Mouse (Mus musculus) lung, postnatal 25 days (tissue): ENCODE measurements around the gene Nos1ap.

Source experiments
- DNase-seq: peaks from one replicate; pipeline ENCODE4 v3.0.0; 2022; ENCODE audit warnings: low spot score

Nos1ap gene

DNA sequence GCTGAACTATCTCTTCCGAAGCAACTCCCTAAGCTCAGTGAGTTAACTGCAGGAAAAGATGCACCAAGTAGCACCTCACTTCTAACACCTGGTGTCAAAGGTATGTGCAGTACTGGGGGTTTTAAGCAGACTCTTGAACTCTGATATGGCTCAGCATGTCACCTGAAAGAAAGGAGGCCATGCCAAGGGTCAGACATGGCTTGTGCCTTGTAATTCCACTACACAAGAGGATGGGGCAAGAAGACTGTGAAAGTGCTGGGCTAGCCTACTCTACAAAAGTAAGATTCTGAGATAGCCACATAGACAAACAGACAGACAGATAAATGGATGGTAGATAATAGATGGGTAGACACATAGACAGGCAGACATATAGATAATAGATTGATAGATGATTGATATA lies 87.7 kb downstream of the Nos1ap start:
- DNase-seq, result no peak

GRCm38 (mm10) chr1:170501556-170501955 lies 88.1 kb downstream of the Nos1ap start:
- DNase-seq, result no peak

- DNase-seq, result no peak
These were observed 89.8 kb downstream of the Nos1ap start for GRCm38 (mm10) chr1:170499891-170500290.

GRCm38 (mm10) chr1:170499466-170499865 lies 90.2 kb downstream of the Nos1ap start:
- no peak for DNase-seq

DNA sequence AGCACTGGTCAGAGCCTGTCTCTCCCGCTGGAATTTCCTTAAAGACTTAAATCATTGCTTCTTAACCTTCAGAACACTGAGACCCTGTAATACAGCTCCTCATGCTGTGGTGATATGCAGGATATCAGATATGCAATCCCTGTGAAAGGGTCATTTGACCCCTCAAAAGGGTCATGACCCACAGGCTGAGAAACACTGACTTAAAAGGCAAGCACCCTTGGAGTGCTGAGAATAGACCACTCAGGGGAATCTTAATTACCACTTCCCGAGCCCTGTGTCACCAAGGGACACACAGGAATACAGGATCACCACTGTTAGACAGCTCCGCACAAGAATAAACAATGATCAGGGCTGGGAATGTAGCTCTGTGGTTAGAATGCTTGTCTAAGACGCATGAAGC lies 91.0 kb downstream of the Nos1ap start:
- DNase-seq, result no peak

DNA sequence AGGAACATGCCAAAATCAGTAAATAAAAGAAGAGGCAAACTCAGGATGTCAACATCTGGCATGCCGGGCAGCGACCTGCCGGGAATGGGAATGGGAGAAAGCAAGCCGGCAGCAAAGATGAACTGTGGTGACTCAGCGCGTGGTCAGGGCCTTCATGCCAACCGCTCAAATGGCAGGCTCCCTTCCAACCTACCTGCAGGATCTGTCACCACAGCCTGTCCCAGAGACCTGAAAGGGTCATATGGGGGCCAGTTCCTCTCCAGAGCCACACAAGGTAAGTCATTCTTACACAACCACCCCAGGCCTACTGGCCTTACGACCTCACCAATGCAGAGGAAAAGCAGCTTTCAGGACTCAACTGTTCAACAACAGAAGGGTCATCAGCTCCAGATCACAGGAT lies 93.4 kb downstream of the Nos1ap start:
- DNase-seq, result no peak

GRCm38 (mm10) chr1:170495538-170496183 lies 94.0 kb downstream of the Nos1ap start:
- DNase-seq, result no peak

DNA sequence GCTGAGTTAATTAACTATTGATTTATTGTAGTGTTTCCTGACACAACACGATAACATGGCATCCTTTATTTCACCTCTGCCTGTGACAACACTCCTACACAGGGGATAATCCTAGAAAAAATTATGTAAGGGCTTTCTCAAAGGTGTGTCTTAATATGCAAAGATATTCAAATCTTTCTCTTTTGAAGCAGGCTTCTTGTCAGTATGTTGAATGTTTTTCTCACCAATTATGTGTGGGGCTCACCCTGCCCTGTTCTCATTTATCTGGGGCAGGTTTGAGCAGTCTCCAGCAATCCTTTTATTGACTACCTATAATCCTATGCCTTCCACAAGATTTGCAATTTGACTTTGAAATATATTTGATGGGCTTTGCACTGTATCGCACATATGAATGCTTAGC lies 97.1 kb downstream of the Nos1ap start:
- no peak for DNase-seq

DNA sequence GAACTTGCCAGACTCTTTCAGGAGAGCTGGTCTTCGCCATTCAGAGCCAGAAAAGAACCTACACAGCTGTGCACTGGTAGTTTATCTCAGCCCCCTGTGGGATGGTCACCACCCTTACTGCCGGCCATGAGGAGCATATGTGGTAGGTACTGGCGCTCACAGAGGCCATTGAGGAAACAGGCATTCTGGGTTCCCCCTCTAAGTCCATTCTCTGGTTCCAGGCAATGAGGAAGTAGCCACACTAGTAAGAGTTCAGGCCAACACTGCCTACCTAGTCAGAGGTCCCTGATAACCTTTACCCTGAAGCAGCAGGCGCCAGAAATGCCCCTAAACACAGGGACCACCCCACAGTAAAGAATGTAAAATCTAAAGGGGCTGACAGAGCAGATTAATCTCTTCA lies 97.6 kb downstream of the Nos1ap start:
- no peak for DNase-seq

- no peak for DNase-seq
These were observed 99.7 kb downstream of the Nos1ap start for GRCm38 (mm10) chr1:170489936-170490335.

DNA sequence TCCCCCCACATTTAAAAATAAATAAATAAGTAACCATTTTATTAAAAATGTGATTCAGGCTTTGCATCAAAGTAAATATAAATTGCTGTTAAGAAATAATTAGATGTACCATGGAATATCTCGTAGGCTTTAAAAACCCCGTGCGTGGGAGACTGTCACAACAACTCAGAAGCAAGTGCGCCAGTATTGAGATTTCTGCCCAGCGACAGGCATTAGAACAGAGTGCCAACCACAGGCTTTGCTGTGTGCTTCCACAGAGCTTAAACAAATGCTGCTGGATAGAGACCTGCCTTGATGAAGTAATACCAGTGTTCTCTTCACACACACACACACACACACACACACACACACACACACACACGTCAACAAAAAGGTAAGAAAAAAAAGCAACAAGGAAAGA lies 100.2 kb downstream of the Nos1ap start:
- no peak for DNase-seq

- DNase-seq, result no peak
These were observed 104.5 kb downstream of the Nos1ap start for GRCm38 (mm10) chr1:170485119-170485518.

DNA sequence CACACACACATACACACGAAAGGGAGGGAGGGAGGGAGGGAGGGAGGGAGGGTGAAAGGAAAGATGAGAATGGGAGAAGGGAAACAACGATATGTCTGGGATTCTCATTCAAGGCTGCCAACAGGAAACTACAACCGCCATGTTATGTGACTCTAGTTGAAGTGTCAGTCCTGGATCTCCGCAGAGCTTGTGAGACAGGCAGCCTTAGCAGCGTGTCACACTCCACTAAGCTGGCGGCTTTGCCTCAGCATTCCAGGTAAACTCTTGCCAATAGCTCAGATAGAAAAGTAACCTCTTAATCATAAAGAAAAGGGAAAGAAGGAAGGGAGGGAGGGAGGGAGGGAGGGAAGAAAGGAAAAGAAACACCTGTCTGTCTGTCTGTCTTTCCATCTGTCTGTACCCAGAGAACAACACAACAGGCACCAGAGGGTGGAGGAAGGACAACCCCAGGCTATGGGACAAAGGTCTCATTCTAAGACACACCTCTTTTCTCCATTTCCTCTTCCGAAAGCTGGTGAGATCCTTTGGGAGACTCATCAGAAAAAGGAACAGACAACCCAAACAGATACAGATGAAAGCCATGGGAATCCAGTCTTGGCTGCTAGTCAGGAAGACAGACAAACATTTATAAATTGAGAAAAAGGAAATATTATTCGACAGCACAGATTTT lies 107.3 kb downstream of the Nos1ap start:
- no peak for DNase-seq

DNA sequence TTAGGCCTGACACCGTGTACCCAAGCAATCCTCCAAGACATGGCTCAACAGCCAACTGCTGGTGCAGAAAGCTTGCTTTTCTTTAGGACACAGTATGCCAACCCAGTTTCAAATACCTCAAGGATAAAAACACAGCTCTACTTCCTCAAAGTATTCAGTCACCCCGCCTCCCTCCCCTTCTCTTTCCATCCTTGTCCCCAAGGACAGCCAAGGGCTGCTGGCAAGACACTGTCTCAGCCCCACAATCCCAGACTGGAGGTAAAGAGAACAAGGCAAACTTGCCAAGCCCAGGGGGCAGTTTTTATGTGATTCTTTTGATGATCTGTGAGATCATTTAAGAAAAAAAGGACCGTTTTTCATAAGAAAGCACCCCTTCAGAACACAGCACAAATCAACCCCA lies 108.6 kb downstream of the Nos1ap start:
- no peak for DNase-seq

DNA sequence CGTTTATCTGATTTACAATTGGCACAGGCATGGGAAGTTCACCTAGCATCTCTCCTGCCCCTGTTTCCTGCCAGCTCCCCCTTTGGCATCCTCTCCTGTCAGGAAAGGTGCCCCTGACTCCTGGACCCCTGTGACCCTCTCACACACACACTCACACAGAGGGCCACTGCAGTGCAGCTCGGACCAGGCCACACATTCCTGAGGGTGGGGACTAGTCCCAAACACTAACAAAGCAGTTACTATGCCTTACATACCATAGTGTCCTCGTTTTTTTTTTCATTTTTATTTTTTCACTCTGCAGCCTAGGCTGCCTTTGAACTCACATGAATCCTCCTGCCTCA lies 110.2 kb downstream of the Nos1ap start:
- no peak for DNase-seq

GRCm38 (mm10) chr1:170478791-170479457 lies 110.7 kb downstream of the Nos1ap start:
- no peak for DNase-seq

GRCm38 (mm10) chr1:170477636-170478600 lies 111.7 kb downstream of the Nos1ap start:
- DNase-seq, result no peak

DNA sequence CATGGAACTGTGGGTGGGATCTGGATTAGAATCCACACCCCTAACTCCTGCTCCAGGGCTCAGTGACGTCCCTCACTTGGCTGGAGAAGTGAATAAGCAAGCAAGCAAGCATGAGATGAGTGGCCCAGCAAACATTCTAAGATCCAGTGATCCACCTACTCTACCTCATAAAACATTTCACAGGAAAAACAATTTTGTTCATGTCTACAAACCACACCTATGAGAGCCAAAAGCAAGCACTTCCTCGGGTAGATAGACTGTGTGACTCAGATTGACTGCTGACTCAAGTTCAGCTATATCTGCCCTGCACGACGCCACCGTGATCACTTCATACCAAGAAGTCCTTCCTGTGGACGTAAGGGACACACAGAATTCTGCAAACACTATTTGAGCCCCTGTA lies 116.2 kb downstream of the Nos1ap start:
- no peak for DNase-seq

GRCm38 (mm10) chr1:170472861-170473260 lies 116.8 kb downstream of the Nos1ap start:
- DNase-seq, result no peak

DNA sequence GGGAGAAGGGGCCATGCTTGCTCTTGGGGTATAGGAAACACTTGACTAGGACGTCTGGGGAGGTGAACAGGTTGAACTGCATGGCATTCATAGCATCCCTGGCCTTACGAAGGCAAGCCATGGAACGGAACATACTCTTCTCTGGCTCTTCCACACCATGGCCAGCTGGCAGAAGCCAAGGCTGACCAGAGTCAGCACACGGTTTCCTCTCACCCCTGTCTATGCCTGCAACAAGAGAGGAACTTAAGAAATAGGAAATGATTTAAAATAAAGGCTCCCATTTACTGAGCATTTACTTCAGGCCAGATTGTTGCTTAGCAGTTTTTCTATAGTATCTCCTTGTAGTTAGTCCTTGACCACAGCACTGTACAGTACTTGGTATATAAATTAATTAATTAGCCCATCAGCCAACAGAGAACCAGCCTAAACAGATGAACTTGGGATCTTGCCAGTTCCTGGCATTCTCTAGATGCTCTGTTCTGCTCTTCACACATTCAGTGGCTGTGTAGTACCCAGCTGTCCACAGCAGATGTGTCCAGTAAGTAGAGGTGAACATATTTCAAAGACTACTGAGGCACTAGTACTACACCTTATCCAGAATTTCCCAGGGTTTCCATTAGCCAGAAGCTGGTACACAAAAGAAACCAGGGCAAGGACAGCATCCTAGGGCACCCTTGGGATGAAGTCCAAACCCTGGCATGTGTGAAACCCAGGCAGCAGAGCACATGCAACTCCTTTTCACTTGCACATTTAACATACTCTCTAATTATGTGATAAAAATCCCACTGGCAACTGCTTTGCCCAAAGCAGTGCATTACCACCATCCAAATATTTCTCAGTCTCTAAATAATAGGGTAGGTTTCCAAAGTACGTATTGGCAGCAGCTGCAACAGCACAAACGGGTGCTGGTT lies 123.3 kb downstream of the Nos1ap start:
- no peak for DNase-seq

- no peak for DNase-seq
These were observed 127.5 kb downstream of the Nos1ap start for GRCm38 (mm10) chr1:170462140-170462539.
